Mouse (Mus musculus): ENCODE results near the gene Vwa7.

DNA sequence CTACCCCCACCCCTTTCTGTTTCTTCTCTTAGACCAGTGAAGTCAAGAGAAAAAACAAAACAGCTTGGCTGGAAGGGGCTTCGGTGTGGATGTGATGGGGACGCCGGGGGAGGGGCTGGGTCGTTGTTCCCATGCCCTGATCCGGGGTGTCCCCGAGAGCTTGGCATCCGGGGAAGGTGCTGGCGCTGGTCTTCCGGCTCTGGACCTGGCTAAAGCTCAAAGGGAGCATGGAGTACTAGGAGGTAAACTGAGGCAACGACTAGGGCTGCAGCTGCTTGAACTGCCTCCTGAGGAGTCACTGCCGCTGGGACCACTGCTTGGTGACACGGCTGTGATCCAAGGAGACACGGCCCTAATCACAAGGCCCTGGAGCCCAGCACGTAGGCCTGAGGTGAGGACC is 43.7 kb downstream of the Vwa7 start:
- TF ChIP-seq POLR2A (IDR thresholded peaks at IDR 0.05; ENCODE audit: low read depth, low read length) (no peak), CTCF (IDR thresholded peaks at IDR 0.05; ENCODE audit: borderline replicate concordance, insufficient read depth, low read length) (no peak)
